Mouse (Mus musculus): ENCODE data around the gene Bach2. TPM values are rescaled to one million over a fixed set of nuclear protein-coding genes. Genes with fewer than 3 reads are reported as not detected.

The Bach2 gene
- polyA plus RNA-seq, 1 experiment from 2014 or later: 13.4 TPM

DNA sequence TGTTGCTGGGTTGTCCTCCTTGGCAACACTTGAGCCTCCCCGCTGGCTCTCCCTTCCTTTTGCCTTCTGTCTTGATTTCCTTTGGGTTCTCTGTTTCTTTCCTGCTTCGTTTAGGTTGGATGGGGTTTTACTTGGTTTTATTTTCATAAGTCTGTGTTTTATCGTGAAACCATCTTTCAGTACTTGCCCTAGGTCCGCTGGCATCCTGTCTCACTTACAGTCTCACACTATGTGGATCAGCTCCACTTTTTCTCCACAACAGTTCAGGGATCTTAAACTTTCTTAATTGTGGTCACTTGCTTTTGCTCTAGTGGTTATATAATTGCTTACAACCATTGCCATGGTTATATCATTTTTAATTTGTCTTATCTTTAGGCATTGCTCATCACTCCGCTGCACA, 109.1 kb downstream of the Bach2 start:
- Histone ChIP-seq H3K4me3 (no peak overlapping the region), H3K4me1 (replicated peaks) (peaks cover 48% of the 10 kb centered on the region), H3K27me3 (ENCODE audit: insufficient read depth, poor library complexity, severe bottlenecking) (no peaks in the 10 kb centered on the region), H3K36me3 (no peaks in the 10 kb centered on the region), H3K9me3 (no peaks in the 10 kb centered on the region), H3K27ac (no peak overlapping the region)
- no peak for DNase-seq (ENCODE audit: low spot score)
- WGBS: 87% methylated on average over 5 of the region's 5 CpGs

DNA sequence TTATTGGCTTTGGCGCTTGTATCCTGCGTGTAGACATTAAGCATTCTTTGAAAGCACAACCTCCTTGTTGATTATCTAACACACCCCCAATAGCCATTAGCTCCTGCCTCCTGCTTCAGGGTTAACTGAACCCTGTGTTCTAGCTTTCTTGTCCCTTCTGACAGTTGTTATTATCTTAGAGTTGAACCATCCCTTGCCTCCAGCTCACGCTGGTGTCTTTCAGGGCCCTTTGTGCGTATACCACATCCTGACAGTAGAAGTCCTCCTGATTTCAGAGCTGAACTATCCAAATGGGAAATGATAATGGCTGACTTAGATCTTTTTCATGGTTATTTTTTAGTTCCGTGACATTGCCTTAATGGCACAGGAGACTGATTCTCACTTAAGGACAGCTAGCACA, 110.8 kb downstream of the Bach2 start:
- H3K4me3 ChIP-seq: no peak overlapping the region
- WGBS: 87% methylated on average over 5 of the region's 5 CpGs
- peaks cover 41% of the 10 kb centered on the region for H3K4me1 ChIP-seq (replicated peaks)
- no peaks in the 10 kb centered on the region for H3K36me3 ChIP-seq
- no peaks in the 10 kb centered on the region for H3K9me3 ChIP-seq
- H3K27me3 ChIP-seq (ENCODE audit: insufficient read depth, poor library complexity, severe bottlenecking): no peaks in the 10 kb centered on the region
- H3K27ac ChIP-seq: no peak overlapping the region
- peak; percentile 1 for DNase-seq (ENCODE audit: low spot score)

DNA sequence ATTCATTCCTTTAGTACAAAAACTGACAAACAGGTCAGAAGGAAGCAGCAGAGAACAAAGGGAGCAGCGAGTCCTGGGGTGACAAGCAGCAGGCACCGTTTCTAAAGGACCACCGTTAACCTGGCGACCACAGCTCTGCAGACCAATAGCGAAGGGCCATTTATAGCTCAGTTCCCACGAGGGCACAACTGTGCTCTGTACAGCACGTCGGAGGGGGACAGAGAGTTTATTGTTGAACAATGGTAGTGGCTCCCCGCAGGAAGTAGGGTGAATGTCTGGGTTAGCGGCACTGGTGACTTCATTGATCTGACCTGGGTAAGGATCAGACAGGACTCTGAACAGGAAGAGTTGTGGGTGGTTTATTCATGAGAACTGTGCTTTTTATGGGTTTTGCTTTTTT, 112.6 kb downstream of the Bach2 start:
- H3K27me3 ChIP-seq (ENCODE audit: insufficient read depth, poor library complexity, severe bottlenecking): no peaks in the 10 kb centered on the region
- H3K27ac ChIP-seq: peak overlapping the region; percentile 76
- no peaks in the 10 kb centered on the region for H3K36me3 ChIP-seq
- peaks cover 40% of the 10 kb centered on the region for H3K4me1 ChIP-seq (replicated peaks)
- no peaks in the 10 kb centered on the region for H3K9me3 ChIP-seq
- DNase-seq (ENCODE audit: low spot score): peak; percentile 72
- H3K4me3 ChIP-seq: 0 out of 2 replicates have a peak overlapping the region, but pooled peaks have one; percentile 12
- WGBS: 9% methylated on average over 10 of the region's 10 CpGs

GRCm38 (mm10) chr4:32351661-32352246, 113.2 kb downstream of the Bach2 start:
- Histone ChIP-seq H3K27ac (peak overlapping the region; percentile 76), H3K27me3 (ENCODE audit: insufficient read depth, poor library complexity, severe bottlenecking) (no peaks in the 10 kb centered on the region), H3K4me1 (replicated peaks) (peaks cover 40% of the 10 kb centered on the region), H3K9me3 (no peaks in the 10 kb centered on the region), H3K36me3 (no peaks in the 10 kb centered on the region), H3K4me3 (0 out of 2 replicates have a peak overlapping the region, but pooled peaks have one; percentile 12)
- no peak for DNase-seq (ENCODE audit: low spot score)
- 55% methylated on average over 18 of the region's 18 CpGs for whole genome bisulfite sequencing

GRCm38 (mm10) chr4:32352442-32352841, 113.8 kb downstream of the Bach2 start:
- no peak for DNase-seq (ENCODE audit: low spot score)
- Histone ChIP-seq H3K4me3 (no peak overlapping the region), H3K4me1 (replicated peaks) (peaks cover 37% of the 10 kb centered on the region), H3K9me3 (no peaks in the 10 kb centered on the region), H3K36me3 (no peaks in the 10 kb centered on the region), H3K27me3 (ENCODE audit: insufficient read depth, poor library complexity, severe bottlenecking) (no peaks in the 10 kb centered on the region), H3K27ac (peak overlapping the region; percentile 80)
- WGBS: 67% methylated on average over 8 of the region's 8 CpGs

GRCm38 (mm10) chr4:32352842-32353241, 114.2 kb downstream of the Bach2 start:
- Histone ChIP-seq H3K27ac (peak overlapping the region; percentile 80), H3K4me1 (replicated peaks) (peaks cover 39% of the 10 kb centered on the region), H3K36me3 (no peaks in the 10 kb centered on the region), H3K9me3 (no peaks in the 10 kb centered on the region), H3K4me3 (no peak overlapping the region), H3K27me3 (ENCODE audit: insufficient read depth, poor library complexity, severe bottlenecking) (no peaks in the 10 kb centered on the region)
- DNase-seq (ENCODE audit: low spot score): no peak
- 27% methylated on average over 4 of the region's 4 CpGs for WGBS

- Histone ChIP-seq H3K4me1 (replicated peaks) (peaks cover 61% of the 10 kb centered on the region), H3K36me3 (no peaks in the 10 kb centered on the region), H3K27ac (peak overlapping the region; percentile 45; the same call in 1 of the 2 replicates), H3K27me3 (ENCODE audit: insufficient read depth, poor library complexity, severe bottlenecking) (no peaks in the 10 kb centered on the region), H3K9me3 (no peaks in the 10 kb centered on the region), H3K4me3 (no peak overlapping the region)
- 86% methylated on average over 12 of the region's 12 CpGs for WGBS
- no peak for DNase-seq (ENCODE audit: low spot score)
These were observed 117.5 kb downstream of the Bach2 start for GRCm38 (mm10) chr4:32355935-32356617.

GRCm38 (mm10) chr4:32357996-32358600, 119.5 kb downstream of the Bach2 start:
- Histone ChIP-seq H3K27me3 (ENCODE audit: insufficient read depth, poor library complexity, severe bottlenecking) (no peaks in the 10 kb centered on the region), H3K36me3 (no peaks in the 10 kb centered on the region), H3K27ac (peak overlapping the region; percentile 85), H3K9me3 (no peaks in the 10 kb centered on the region), H3K4me1 (replicated peaks) (peaks cover 50% of the 10 kb centered on the region), H3K4me3 (no peak overlapping the region)
- WGBS: 69% methylated on average over 12 of the region's 12 CpGs
- no peak for DNase-seq (ENCODE audit: low spot score)

DNA sequence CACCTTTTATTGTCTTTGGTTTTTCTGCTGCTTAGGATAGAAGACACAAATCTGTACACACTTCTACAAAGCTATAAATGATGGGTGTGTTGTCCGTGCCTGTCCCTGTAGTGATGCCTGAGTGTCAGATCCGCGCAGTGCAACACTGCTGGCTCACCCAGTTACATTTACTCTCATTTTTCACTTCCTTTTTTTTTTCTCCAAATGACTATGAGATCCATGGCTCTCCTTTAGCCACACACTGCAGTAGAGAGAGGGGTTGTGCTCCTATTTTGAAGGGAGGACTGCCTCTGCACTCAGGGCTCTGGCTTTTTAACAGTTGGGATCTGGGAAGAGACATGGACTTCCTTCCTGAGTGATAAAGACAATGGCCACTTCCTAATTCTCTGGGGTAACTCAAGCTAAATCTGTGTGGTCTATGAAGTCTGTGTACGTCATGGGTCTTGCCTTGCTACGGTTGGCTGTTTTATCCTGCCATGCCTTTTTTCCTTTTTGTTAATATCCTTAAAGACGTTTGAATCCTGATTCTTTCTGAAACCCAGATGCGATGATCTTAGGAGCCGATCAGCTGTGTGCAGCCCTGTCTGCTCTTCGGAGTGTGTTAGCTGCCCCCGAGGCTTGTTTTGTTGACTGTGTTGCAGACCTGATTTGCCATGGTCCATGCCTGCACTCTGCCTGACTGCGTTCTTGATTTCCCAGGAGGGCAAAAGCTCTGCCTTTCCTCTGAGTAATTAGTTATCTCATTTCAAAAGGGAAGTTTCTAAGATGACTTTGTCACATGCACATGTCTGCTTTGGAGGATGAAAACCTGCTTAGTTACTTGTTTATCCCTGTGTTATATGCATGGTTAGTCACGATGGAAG, 120.2 kb downstream of the Bach2 start:
- 42% methylated on average over 12 of the region's 12 CpGs for WGBS
- H3K4me1 ChIP-seq (replicated peaks): peaks cover 52% of the 10 kb centered on the region
- peak; percentile 48 for DNase-seq (ENCODE audit: low spot score)

GRCm38 (mm10) chr4:32359634-32360033, 121.0 kb downstream of the Bach2 start:
- H3K36me3 ChIP-seq: no peaks in the 10 kb centered on the region
- peak overlapping the region; percentile 85 for H3K27ac ChIP-seq
- WGBS: 42% methylated on average over 3 of the region's 3 CpGs
- H3K4me3 ChIP-seq: no peak overlapping the region
- H3K4me1 ChIP-seq (replicated peaks): peaks cover 60% of the 10 kb centered on the region
- no peak for DNase-seq (ENCODE audit: low spot score)
- no peaks in the 10 kb centered on the region for H3K9me3 ChIP-seq
- H3K27me3 ChIP-seq (ENCODE audit: insufficient read depth, poor library complexity, severe bottlenecking): no peaks in the 10 kb centered on the region

More for the DNA sequence above, 120.2 kb downstream of the Bach2 start:
- H3K36me3 ChIP-seq: no peaks in the 10 kb centered on the region
- H3K9me3 ChIP-seq: no peaks in the 10 kb centered on the region
- H3K4me3 ChIP-seq: no peak overlapping the region
- no peaks in the 10 kb centered on the region for H3K27me3 ChIP-seq (ENCODE audit: insufficient read depth, poor library complexity, severe bottlenecking)
- H3K27ac ChIP-seq: peak overlapping the region; percentile 85

GRCm38 (mm10) chr4:32360496-32360895, 121.9 kb downstream of the Bach2 start:
- H3K4me1 ChIP-seq (replicated peaks): peaks cover 69% of the 10 kb centered on the region
- H3K27ac ChIP-seq: no peak overlapping the region
- no peaks in the 10 kb centered on the region for H3K27me3 ChIP-seq (ENCODE audit: insufficient read depth, poor library complexity, severe bottlenecking)
- 89% methylated on average over 5 of the region's 5 CpGs for WGBS
- no peaks in the 10 kb centered on the region for H3K36me3 ChIP-seq
- no peak for DNase-seq (ENCODE audit: low spot score)
- H3K9me3 ChIP-seq: no peaks in the 10 kb centered on the region
- no peak overlapping the region for H3K4me3 ChIP-seq

GRCm38 (mm10) chr4:32363488-32363984, 124.9 kb downstream of the Bach2 start:
- no peaks in the 10 kb centered on the region for H3K36me3 ChIP-seq
- WGBS: 66% methylated on average over 14 of the region's 14 CpGs
- H3K4me3 ChIP-seq: no peak overlapping the region
- no peak overlapping the region for H3K27ac ChIP-seq
- DNase-seq (ENCODE audit: low spot score): no peak
- peaks cover 74% of the 10 kb centered on the region for H3K4me1 ChIP-seq (replicated peaks)
- H3K27me3 ChIP-seq (ENCODE audit: insufficient read depth, poor library complexity, severe bottlenecking): no peaks in the 10 kb centered on the region
- H3K9me3 ChIP-seq: no peaks in the 10 kb centered on the region

Measured in hindbrain, embryonic 10.5 days (tissue).